Mouse (Mus musculus) hindbrain, postnatal 0 days (tissue): ENCODE data around the gene Rpl23. TPM values are rescaled to one million over a fixed set of nuclear protein-coding genes. Genes with fewer than 3 reads are reported as not detected.

Experiments used
- ATAC-seq: fragments of 200-750 bp; cut with Nextera tagmentation; 2 replicates; pipeline ENCODE4 v1.8.0; 2017; ENCODE audit warnings: mild to moderate bottlenecking, moderate TSS enrichment, moderate library complexity
- DNase-seq: peaks from one replicate; pipeline ENCODE4 v3.0.0-alpha.2; 2015; ENCODE audit warnings: low spot score
- H3K27ac ChIP-seq: fragments of 300-500 bp; sonication (generic); 2 replicates; pipeline ENCODE4 v1.5.1; 2014; ENCODE audit warnings: mild to moderate bottlenecking
- H3K27me3 ChIP-seq: fragments of 300-500 bp; sonication (generic); 2 replicates; pipeline ENCODE4 v1.6.1; 2014; ENCODE audit warnings: low read length, mixed read lengths; ENCODE audit not compliant: insufficient read depth
- H3K36me3 ChIP-seq: fragments of 300-500 bp; sonication (generic); 2 replicates; pipeline ENCODE4 v1.6.1; 2014; ENCODE audit warnings: low read length, mixed read lengths; ENCODE audit not compliant: insufficient read depth
- H3K4me1 ChIP-seq: fragments of 300-500 bp; sonication (generic); 2 replicates; pipeline ENCODE4 v1.6.1; 2014; ENCODE audit warnings: antibody characterized with exemption, low read length, mixed read lengths; ENCODE audit not compliant: insufficient read depth
- H3K4me2 ChIP-seq: fragments of 300-500 bp; sonication (generic); 2 replicates; pipeline ENCODE4 v1.6.1; 2014; ENCODE audit warnings: low read depth, mild to moderate bottlenecking, low read length, moderate library complexity, mixed read lengths
- H3K4me3 ChIP-seq: fragments of 300-500 bp; sonication (generic); 2 replicates; pipeline ENCODE4 v1.5.1; 2014; ENCODE audit warnings: low read length
- H3K9ac ChIP-seq: fragments of 300-500 bp; sonication (generic); replicated peaks from 2 replicates; pipeline ENCODE4 v1.6.1; 2014; ENCODE audit warnings: mild to moderate bottlenecking, low read length, moderate library complexity, mixed read lengths
- H3K9me3 ChIP-seq: fragments of 300-500 bp; sonication (generic); 2 replicates; pipeline ENCODE4 v1.6.1; 2016; ENCODE audit warnings: low read length, mixed read lengths
- CTCF ChIP-seq: IDR thresholded peaks from 2 replicates; pipeline ENCODE4 v1.5.1; 2016; ENCODE audit warnings: antibody characterized with exemption, control low read depth, low read depth
- WGBS: fragments of 180-500 bp; shearing (Covaris S2); extraction: QIAGEN DNeasy Blood & Tissue Kit; methylation state at CpG from one replicate; pipeline ENCODE4 v1.1.7; 2014; 5-methylcytosine and 5-hydroxymethylcytosine counted together
- polyA plus RNA-seq: library from polyadenylated mRNA; unstranded; fragments of >200 nt; fragmentation: Nextera tagmentation; extraction: Ambion mirVana; gene quantifications from 2 replicates; pipeline ENCODE4 v1.2.1, GENCODE M21; 2015
- total RNA-seq: library from RNA; depleted of rRNA; stranded (reverse); fragments of >200 nt; gene quantifications from 2 replicates; pipeline ENCODE4 v1.2.3, GENCODE M21; 2014

Gene Rpl23
- total and polyA plus RNA-seq, 2 experiments from 2014 or later = 124 to 351 TPM

DNA sequence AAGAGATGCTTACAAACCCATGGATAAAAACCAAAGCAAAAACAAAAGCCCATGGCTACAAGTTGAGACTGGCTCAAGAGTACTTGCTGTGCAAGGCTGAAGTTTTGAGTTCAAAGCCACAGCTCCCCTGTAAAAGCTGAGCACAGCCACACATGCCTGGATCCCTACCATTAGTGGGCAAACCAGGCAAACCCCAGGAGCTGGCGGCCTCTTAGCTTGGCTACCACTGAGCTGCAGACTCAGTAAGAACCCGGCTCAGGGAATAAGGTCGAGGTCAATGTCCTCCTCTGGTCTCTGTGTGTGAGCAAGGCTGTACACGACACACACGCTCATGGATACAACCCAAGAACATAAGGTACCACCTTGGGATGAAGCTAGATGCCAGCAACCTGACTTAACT lies 33.7 kb downstream of the Rpl23 start:
- peaks cover 48% of the 10 kb centered on the region for H3K36me3 ChIP-seq
- 87% methylated on average over 5 of the region's 5 CpGs for WGBS
- TF ChIP-seq CTCF = no peak
- peaks cover 1% of the 10 kb centered on the region for H3K4me1 ChIP-seq
- DNase-seq (no peak), ATAC-seq (no peak)
- H3K4me3 ChIP-seq = no peak overlapping the region
- H3K9ac ChIP-seq = no peak overlapping the region
- no peaks in the 10 kb centered on the region for H3K27me3 ChIP-seq
- H3K4me2 ChIP-seq = no peak overlapping the region
- H3K27ac ChIP-seq = no peak overlapping the region
- no peaks in the 10 kb centered on the region for H3K9me3 ChIP-seq

GRCm38 (mm10) chr11:97747773-97748172 lies 34.5 kb downstream of the Rpl23 start:
- no peak overlapping the region for H3K4me2 ChIP-seq
- H3K9ac ChIP-seq = no peak overlapping the region
- H3K36me3 ChIP-seq = peaks cover 41% of the 10 kb centered on the region
- no peak for TF ChIP-seq CTCF
- H3K9me3 ChIP-seq = no peaks in the 10 kb centered on the region
- no peak overlapping the region for H3K27ac ChIP-seq
- no peaks in the 10 kb centered on the region for H3K27me3 ChIP-seq
- 94% methylated on average over 8 of the region's 8 CpGs for WGBS
- ATAC-seq (no peak), DNase-seq (no peak)
- no peak overlapping the region for H3K4me3 ChIP-seq
- H3K4me1 ChIP-seq = peaks cover 8% of the 10 kb centered on the region

DNA sequence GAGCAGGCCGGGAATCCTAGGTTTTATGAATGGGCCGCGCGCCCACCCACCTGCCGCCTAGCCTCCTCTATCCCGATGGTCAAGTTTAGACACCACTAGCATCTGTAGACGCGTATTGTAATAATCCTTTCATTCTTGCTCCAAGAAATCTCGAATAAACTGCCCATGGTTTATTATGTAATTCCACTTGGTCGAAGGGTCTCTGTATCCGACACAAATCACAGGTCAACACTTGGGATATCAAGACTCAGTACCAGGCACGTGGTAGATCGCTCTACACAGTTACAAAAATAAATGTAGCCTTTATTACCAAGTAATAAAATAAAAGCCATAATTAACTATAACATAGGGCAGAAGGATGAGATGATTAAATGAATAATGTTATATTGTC lies 36.9 kb downstream of the Rpl23 start:
- H3K4me1 ChIP-seq = peaks cover 17% of the 10 kb centered on the region
- H3K27ac ChIP-seq = 0 out of 2 replicates have a peak overlapping the region, but pooled peaks have one; percentile 98
- no peak for TF ChIP-seq CTCF
- WGBS = 8% methylated on average over 13 of the region's 13 CpGs
- no peaks in the 10 kb centered on the region for H3K9me3 ChIP-seq
- H3K9ac ChIP-seq = no peak overlapping the region
- peaks cover 27% of the 10 kb centered on the region for H3K36me3 ChIP-seq
- H3K4me2 ChIP-seq = peak overlapping the region; percentile 78
- no peak for ATAC-seq
- H3K27me3 ChIP-seq = no peaks in the 10 kb centered on the region
- H3K4me3 ChIP-seq = peak overlapping the region; percentile 75
- DNase-seq = no peak

DNA sequence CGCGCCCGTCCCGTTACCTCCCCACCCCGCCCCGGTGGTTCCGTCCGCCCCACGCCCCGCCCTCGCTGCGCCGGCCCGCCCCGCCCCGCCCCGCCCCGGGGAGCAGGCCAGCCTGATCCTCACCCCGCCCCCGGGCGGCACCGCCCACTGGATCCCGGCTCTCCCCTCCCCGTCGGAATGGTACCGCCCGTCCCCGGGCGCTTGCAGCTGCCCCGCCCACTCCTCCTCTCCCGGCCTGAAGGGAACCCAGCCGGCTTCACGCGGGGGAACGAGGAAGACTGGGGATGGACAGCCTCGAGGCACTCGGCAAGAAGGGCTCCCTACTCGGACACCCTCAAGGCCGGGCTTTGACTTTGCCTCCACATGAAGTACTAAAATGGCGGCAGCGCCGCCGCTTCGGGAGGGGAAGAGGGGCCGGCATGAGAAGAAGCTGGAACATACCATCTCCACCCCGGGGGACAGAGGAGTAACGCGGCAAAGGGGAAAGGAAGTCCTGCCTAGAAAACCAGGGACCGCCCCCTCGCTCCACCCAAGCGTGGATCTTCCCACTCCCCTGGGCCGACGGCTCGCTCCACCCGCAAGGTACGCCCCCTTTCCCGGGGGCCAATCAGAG lies 37.4 kb downstream of the Rpl23 start:
- H3K9ac ChIP-seq = peak overlapping the region; percentile 86
- peak overlapping the region; percentile 75 for H3K4me3 ChIP-seq
- no peaks in the 10 kb centered on the region for H3K9me3 ChIP-seq
- peaks cover 17% of the 10 kb centered on the region for H3K4me1 ChIP-seq
- peak overlapping the region; percentile 98 for H3K27ac ChIP-seq
- ATAC-seq = peak; percentile 96
- no peaks in the 10 kb centered on the region for H3K27me3 ChIP-seq
- peak overlapping the region; percentile 78 for H3K4me2 ChIP-seq
- DNase-seq = peak; percentile 99
- H3K36me3 ChIP-seq = peaks cover 24% of the 10 kb centered on the region
- TF ChIP-seq CTCF = no peak
- under 1% methylated on average over 36 of the region's 57 CpGs for WGBS

DNA sequence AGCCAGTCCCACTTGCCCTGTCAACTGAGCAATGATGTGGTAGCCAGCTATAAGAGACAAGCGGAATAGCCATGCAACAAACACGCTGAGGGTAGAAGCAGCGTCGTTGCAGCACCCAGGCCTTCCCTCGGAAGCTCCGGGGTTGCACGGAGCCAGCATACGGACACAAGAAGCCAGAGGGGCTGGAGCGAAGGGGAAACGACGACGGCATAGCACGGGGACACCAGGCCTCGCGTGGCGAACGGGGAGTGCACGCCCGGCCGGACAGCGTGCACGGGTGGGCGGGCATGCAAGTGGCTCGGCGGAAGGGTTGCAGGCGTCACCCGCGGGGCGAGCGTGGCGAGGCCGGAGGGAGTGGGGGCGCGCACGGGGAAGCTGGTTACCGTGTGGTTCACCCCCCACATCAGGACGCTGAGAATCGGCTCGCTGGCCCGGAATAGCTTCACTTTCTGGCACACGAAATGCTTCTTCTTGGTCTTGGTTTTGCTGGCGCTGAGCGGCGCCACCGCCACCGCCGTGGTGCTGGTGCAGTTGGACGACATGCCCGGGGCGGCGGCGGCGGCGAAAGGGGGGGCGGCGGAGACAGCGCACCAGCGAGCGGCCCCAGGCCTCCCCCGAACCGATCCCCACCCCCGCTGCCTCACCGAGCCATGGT lies 38.0 kb downstream of the Rpl23 start, which contains the start of gene Pip4k2b:
Pip4k2b (minus strand) TSS at position 642 of the 655 bp plus-strand sequence.
- peak within 1 kb of the TSS; percentile 75 for H3K4me3 ChIP-seq
- H3K9me3 ChIP-seq = no peaks in the 10 kb centered on the region
- ATAC-seq (peak; percentile 61), DNase-seq (peak; percentile 68)
- WGBS = 0% methylated on average over 49 of the region's 63 CpGs
- H3K27ac ChIP-seq = peak within 1 kb of the TSS; percentile 98
- peak within 1 kb of the TSS; percentile 78 for H3K4me2 ChIP-seq
- peaks cover 17% of the 10 kb centered on the region for H3K4me1 ChIP-seq
- no peaks in the 10 kb centered on the region for H3K27me3 ChIP-seq
- peak within 1 kb of the TSS; percentile 86 for H3K9ac ChIP-seq
- TF ChIP-seq CTCF = no peak
- peaks cover 19% of the 10 kb centered on the region for H3K36me3 ChIP-seq

- Histone ChIP-seq H3K4me1 (peaks cover 17% of the 10 kb centered on the region), H3K27me3 (no peaks in the 10 kb centered on the region), H3K4me3 (peak overlapping the region; percentile 75), H3K27ac (peak overlapping the region; percentile 98), H3K9me3 (no peaks in the 10 kb centered on the region), H3K9ac (peak overlapping the region; percentile 86), H3K4me2 (peak overlapping the region; percentile 78), H3K36me3 (peaks cover 19% of the 10 kb centered on the region)
- TF ChIP-seq CTCF = no peak
- DNase-seq = peak; percentile 8
- ATAC-seq = no peak
- 18% methylated on average over 9 of the region's 9 CpGs for WGBS
Measured at GRCm38 (mm10) chr11:97743423-97743822, 38.8 kb downstream of the Rpl23 start.

GRCm38 (mm10) chr11:97742591-97742990 lies 39.6 kb downstream of the Rpl23 start:
- Histone ChIP-seq H3K27me3 (no peaks in the 10 kb centered on the region), H3K4me1 (peaks cover 17% of the 10 kb centered on the region), H3K4me3 (peak overlapping the region; percentile 75; the same call in 1 of the 2 replicates), H3K36me3 (peaks cover 18% of the 10 kb centered on the region), H3K4me2 (peak overlapping the region; percentile 78), H3K9me3 (no peaks in the 10 kb centered on the region), H3K27ac (0 out of 2 replicates have a peak overlapping the region, but pooled peaks have one; percentile 98), H3K9ac (0 out of 2 replicates have a peak overlapping the region, but pooled peaks have one; percentile 86)
- DNase-seq = no peak
- no peak for ATAC-seq
- WGBS = 65% methylated on average over 9 of the region's 9 CpGs
- no peak for TF ChIP-seq CTCF
